Mouse (Mus musculus): Measurements from ENCODE around the gene Ralgapa1. TPM values are rescaled to one million over a fixed set of nuclear protein-coding genes. Genes with fewer than 3 reads are reported as not detected.
A peak's percentile ranks its signal among the peaks of the same experiment; 100 is the strongest.

Ralgapa1 gene
- polyA plus RNA-seq, 1 experiment from 2014 or later = 37.0 TPM

GRCm38 (mm10) chr12:55648011-55648525 lies 172.9 kb downstream of the Ralgapa1 start:
- Histone ChIP-seq H3K9ac (replicated peaks; ENCODE audit: low read length) (no peak overlapping the region), H3K4me3 (replicated peaks; ENCODE audit: low read depth, low read length) (no peak overlapping the region), H3K4me2 (ENCODE audit: low read length) (no peak overlapping the region), H3K27ac (replicated peaks; ENCODE audit: low read depth, low read length) (no peak overlapping the region), H3K36me3 (ENCODE audit: control insufficient read depth, insufficient read depth, low read length) (no peaks in the 10 kb centered on the region), H3K27me3 (ENCODE audit: control insufficient read depth, insufficient read depth, low read length) (no peaks in the 10 kb centered on the region), H3K9me3 (ENCODE audit: control insufficient read depth, low read length) (no peaks in the 10 kb centered on the region), H3K4me1 (ENCODE audit: control insufficient read depth, insufficient read depth, low read length) (no peaks in the 10 kb centered on the region)
- ATAC-seq (ENCODE audit: low FRiP score, low TSS enrichment) (no peak), DNase-seq (no peak)
- 96% methylated on average over 7 of the region's 7 CpGs for WGBS

- 40% methylated on average over 4 of the region's 4 CpGs for WGBS
- Histone ChIP-seq H3K27ac (replicated peaks; ENCODE audit: low read depth, low read length) (no peak overlapping the region), H3K36me3 (ENCODE audit: control insufficient read depth, insufficient read depth, low read length) (no peaks in the 10 kb centered on the region), H3K4me3 (replicated peaks; ENCODE audit: low read depth, low read length) (no peak overlapping the region), H3K9me3 (ENCODE audit: control insufficient read depth, low read length) (no peaks in the 10 kb centered on the region), H3K27me3 (ENCODE audit: control insufficient read depth, insufficient read depth, low read length) (no peaks in the 10 kb centered on the region), H3K4me1 (ENCODE audit: control insufficient read depth, insufficient read depth, low read length) (peaks cover 6% of the 10 kb centered on the region; the same call in 1 of the 2 replicates), H3K9ac (replicated peaks; ENCODE audit: low read length) (no peak overlapping the region), H3K4me2 (ENCODE audit: low read length) (no peak overlapping the region)
- DNase-seq = peak; percentile 18
- no peak for ATAC-seq (ENCODE audit: low FRiP score, low TSS enrichment)
These were observed 194.3 kb downstream of the Ralgapa1 start for GRCm38 (mm10) chr12:55626711-55627110.

- no peak overlapping the region for H3K4me3 ChIP-seq (replicated peaks; ENCODE audit: low read depth, low read length)
- H3K36me3 ChIP-seq (ENCODE audit: control insufficient read depth, insufficient read depth, low read length) = no peaks in the 10 kb centered on the region
- H3K27ac ChIP-seq (replicated peaks; ENCODE audit: low read depth, low read length) = no peak overlapping the region
- no peak overlapping the region for H3K4me2 ChIP-seq (ENCODE audit: low read length)
- ATAC-seq (ENCODE audit: low FRiP score, low TSS enrichment) = no peak
- H3K27me3 ChIP-seq (ENCODE audit: control insufficient read depth, insufficient read depth, low read length) = no peaks in the 10 kb centered on the region
- H3K4me1 ChIP-seq (ENCODE audit: control insufficient read depth, insufficient read depth, low read length) = peaks cover 6% of the 10 kb centered on the region; the same call in 1 of the 2 replicates
- no peak for DNase-seq
- H3K9ac ChIP-seq (replicated peaks; ENCODE audit: low read length) = no peak overlapping the region
- H3K9me3 ChIP-seq (ENCODE audit: control insufficient read depth, low read length) = no peaks in the 10 kb centered on the region
- WGBS = 85% methylated on average over 5 of the region's 5 CpGs
These were observed 197.7 kb downstream of the Ralgapa1 start for GRCm38 (mm10) chr12:55623254-55623653.

- 30% methylated on average over 3 of the region's 3 CpGs for WGBS
- peaks cover 6% of the 10 kb centered on the region; the same call in 1 of the 2 replicates for H3K4me1 ChIP-seq (ENCODE audit: control insufficient read depth, insufficient read depth, low read length)
- no peaks in the 10 kb centered on the region for H3K9me3 ChIP-seq (ENCODE audit: control insufficient read depth, low read length)
- ATAC-seq (ENCODE audit: low FRiP score, low TSS enrichment) (no peak; the same call in 1 of the 2 replicates), DNase-seq (peak; percentile 57)
- no peak overlapping the region for H3K4me2 ChIP-seq (ENCODE audit: low read length)
- no peak overlapping the region for H3K27ac ChIP-seq (replicated peaks; ENCODE audit: low read depth, low read length)
- H3K27me3 ChIP-seq (ENCODE audit: control insufficient read depth, insufficient read depth, low read length) = no peaks in the 10 kb centered on the region
- no peaks in the 10 kb centered on the region for H3K36me3 ChIP-seq (ENCODE audit: control insufficient read depth, insufficient read depth, low read length)
- H3K4me3 ChIP-seq (replicated peaks; ENCODE audit: low read depth, low read length) = no peak overlapping the region
- H3K9ac ChIP-seq (replicated peaks; ENCODE audit: low read length) = no peak overlapping the region
These were observed 198.2 kb downstream of the Ralgapa1 start for GRCm38 (mm10) chr12:55622615-55623245.

GRCm38 (mm10) chr12:55620321-55620720 lies 200.6 kb downstream of the Ralgapa1 start:
- Histone ChIP-seq H3K9me3 (ENCODE audit: control insufficient read depth, low read length) (no peaks in the 10 kb centered on the region), H3K27ac (replicated peaks; ENCODE audit: low read depth, low read length) (no peak overlapping the region), H3K4me2 (ENCODE audit: low read length) (no peak overlapping the region), H3K27me3 (ENCODE audit: control insufficient read depth, insufficient read depth, low read length) (no peaks in the 10 kb centered on the region), H3K4me3 (replicated peaks; ENCODE audit: low read depth, low read length) (no peak overlapping the region), H3K36me3 (ENCODE audit: control insufficient read depth, insufficient read depth, low read length) (no peaks in the 10 kb centered on the region), H3K9ac (replicated peaks; ENCODE audit: low read length) (no peak overlapping the region), H3K4me1 (ENCODE audit: control insufficient read depth, insufficient read depth, low read length) (peaks cover 6% of the 10 kb centered on the region; the same call in 1 of the 2 replicates)
- DNase-seq (no peak), ATAC-seq (ENCODE audit: low FRiP score, low TSS enrichment) (no peak)
- WGBS = 16% methylated on average over 2 of the region's 2 CpGs

- 66% methylated on average over 2 of the region's 2 CpGs for WGBS
- Histone ChIP-seq H3K9me3 (ENCODE audit: control insufficient read depth, low read length) (no peaks in the 10 kb centered on the region), H3K4me1 (ENCODE audit: control insufficient read depth, insufficient read depth, low read length) (no peaks in the 10 kb centered on the region), H3K27ac (replicated peaks; ENCODE audit: low read depth, low read length) (no peak overlapping the region), H3K4me3 (replicated peaks; ENCODE audit: low read depth, low read length) (no peak overlapping the region), H3K4me2 (ENCODE audit: low read length) (no peak overlapping the region), H3K9ac (replicated peaks; ENCODE audit: low read length) (no peak overlapping the region), H3K27me3 (ENCODE audit: control insufficient read depth, insufficient read depth, low read length) (no peaks in the 10 kb centered on the region), H3K36me3 (ENCODE audit: control insufficient read depth, insufficient read depth, low read length) (no peaks in the 10 kb centered on the region)
- DNase-seq (no peak), ATAC-seq (ENCODE audit: low FRiP score, low TSS enrichment) (no peak)
These were observed 210.2 kb downstream of the Ralgapa1 start for GRCm38 (mm10) chr12:55610812-55611211.

GRCm38 (mm10) chr12:55607902-55608301 lies 213.1 kb downstream of the Ralgapa1 start:
- no peaks in the 10 kb centered on the region for H3K9me3 ChIP-seq (ENCODE audit: control insufficient read depth, low read length)
- no peak for DNase-seq
- H3K4me1 ChIP-seq (ENCODE audit: control insufficient read depth, insufficient read depth, low read length) = no peaks in the 10 kb centered on the region
- no peak overlapping the region for H3K9ac ChIP-seq (replicated peaks; ENCODE audit: low read length)
- H3K27me3 ChIP-seq (ENCODE audit: control insufficient read depth, insufficient read depth, low read length) = no peaks in the 10 kb centered on the region
- no peak for ATAC-seq (ENCODE audit: low FRiP score, low TSS enrichment)
- no peak overlapping the region for H3K4me3 ChIP-seq (replicated peaks; ENCODE audit: low read depth, low read length)
- no peaks in the 10 kb centered on the region for H3K36me3 ChIP-seq (ENCODE audit: control insufficient read depth, insufficient read depth, low read length)
- H3K27ac ChIP-seq (replicated peaks; ENCODE audit: low read depth, low read length) = no peak overlapping the region
- no peak overlapping the region for H3K4me2 ChIP-seq (ENCODE audit: low read length)
- WGBS = 24% methylated on average over 4 of the region's 4 CpGs

- no peak for ATAC-seq (ENCODE audit: low FRiP score, low TSS enrichment)
- no peak overlapping the region for H3K4me2 ChIP-seq (ENCODE audit: low read length)
- H3K9me3 ChIP-seq (ENCODE audit: control insufficient read depth, low read length) = no peaks in the 10 kb centered on the region
- peaks cover 29% of the 10 kb centered on the region for H3K27me3 ChIP-seq (ENCODE audit: control insufficient read depth, insufficient read depth, low read length)
- 85% methylated on average over 3 of the region's 3 CpGs for WGBS
- peaks cover 11% of the 10 kb centered on the region; the same call in 1 of the 2 replicates for H3K4me1 ChIP-seq (ENCODE audit: control insufficient read depth, insufficient read depth, low read length)
- H3K27ac ChIP-seq (replicated peaks; ENCODE audit: low read depth, low read length) = no peak overlapping the region
- no peaks in the 10 kb centered on the region for H3K36me3 ChIP-seq (ENCODE audit: control insufficient read depth, insufficient read depth, low read length)
- no peak overlapping the region for H3K9ac ChIP-seq (replicated peaks; ENCODE audit: low read length)
- H3K4me3 ChIP-seq (replicated peaks; ENCODE audit: low read depth, low read length) = no peak overlapping the region
- no peak for DNase-seq
These were observed 216.6 kb downstream of the Ralgapa1 start for GRCm38 (mm10) chr12:55604411-55604810.

GRCm38 (mm10) chr12:55600503-55600994 lies 220.4 kb downstream of the Ralgapa1 start:
- no peaks in the 10 kb centered on the region for H3K36me3 ChIP-seq (ENCODE audit: control insufficient read depth, insufficient read depth, low read length)
- DNase-seq (peak; percentile 30), ATAC-seq (ENCODE audit: low FRiP score, low TSS enrichment) (no peak)
- peak overlapping the region; percentile 92 for H3K4me2 ChIP-seq (ENCODE audit: low read length)
- 3% methylated on average over 42 of the region's 42 CpGs for WGBS
- no peaks in the 10 kb centered on the region for H3K9me3 ChIP-seq (ENCODE audit: control insufficient read depth, low read length)
- peak overlapping the region; percentile 50 for H3K4me3 ChIP-seq (replicated peaks; ENCODE audit: low read depth, low read length)
- H3K9ac ChIP-seq (replicated peaks; ENCODE audit: low read length) = no peak overlapping the region
- peaks cover 18% of the 10 kb centered on the region for H3K4me1 ChIP-seq (ENCODE audit: control insufficient read depth, insufficient read depth, low read length)
- peaks cover 51% of the 10 kb centered on the region for H3K27me3 ChIP-seq (ENCODE audit: control insufficient read depth, insufficient read depth, low read length)
- H3K27ac ChIP-seq (replicated peaks; ENCODE audit: low read depth, low read length) = no peak overlapping the region
